Mouse (Mus musculus) layer of hippocampus, adult 18-20 months (tissue): ENCODE data around the gene Otud7a. TPM values are rescaled to one million over a fixed set of nuclear protein-coding genes. Genes with fewer than 3 reads are reported as not detected.
"Not testable (repeated sequence)": the region's sequence is repeated elsewhere in the genome, so short reads cannot be mapped to it uniquely, and the experiment has no call there.

Experiments
- DNase-seq, 2 experiments: peaks; one replicate each; pipeline ENCODE4 v3.0.0; 2022; ENCODE audit warnings: low spot score in 2 of 2
- total RNA-seq, 2 experiments: library from RNA; stranded (reverse); gene quantifications; 2 replicates each; pipeline ENCODE4 v1.2.3; 2021

Gene Otud7a
- total RNA-seq, 2 experiments from 2014 or later: 71.5 to 71.8 TPM

DNA sequence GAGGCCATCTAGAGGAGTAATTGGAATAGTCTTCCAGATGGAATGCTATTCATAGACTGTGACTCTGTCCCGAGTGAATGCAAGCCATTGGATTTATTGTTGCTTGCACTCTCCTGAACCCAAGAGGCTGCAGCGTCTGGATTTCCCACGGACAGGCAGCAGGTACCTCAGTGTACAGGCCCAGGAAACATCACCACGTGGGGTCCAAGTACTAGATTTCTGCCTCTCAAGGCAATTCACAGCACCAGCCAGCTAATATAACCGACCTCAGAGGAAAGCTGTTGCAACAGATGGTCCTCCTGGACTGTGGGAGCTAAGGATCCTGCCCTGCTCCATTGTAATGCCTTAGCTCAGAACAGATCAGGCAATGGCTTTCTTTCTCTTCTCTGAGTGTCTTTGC, 111.8 kb downstream of the Otud7a start:
- DNase-seq: peak in 1 of 2 experiments; percentile 41

DNA sequence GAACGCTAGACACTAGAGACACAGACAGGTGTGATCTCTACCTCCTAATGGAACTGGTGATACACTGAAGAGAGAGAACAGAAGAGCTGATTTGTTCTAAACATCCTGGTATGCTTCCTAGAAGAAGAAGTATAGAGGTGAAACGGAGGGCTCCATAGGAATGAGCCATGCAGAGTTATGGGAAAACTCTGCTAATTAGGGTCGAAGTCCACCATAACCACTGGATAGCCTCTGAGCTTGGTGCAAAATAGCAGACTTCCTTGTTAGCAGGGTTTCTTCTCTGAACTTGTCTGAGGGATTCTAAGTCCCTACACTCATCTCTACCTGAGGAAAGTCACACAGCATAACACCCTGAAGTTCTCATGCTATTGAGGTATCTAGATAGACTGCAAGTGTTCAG, 114.4 kb downstream of the Otud7a start:
- DNase-seq: no peak

DNA sequence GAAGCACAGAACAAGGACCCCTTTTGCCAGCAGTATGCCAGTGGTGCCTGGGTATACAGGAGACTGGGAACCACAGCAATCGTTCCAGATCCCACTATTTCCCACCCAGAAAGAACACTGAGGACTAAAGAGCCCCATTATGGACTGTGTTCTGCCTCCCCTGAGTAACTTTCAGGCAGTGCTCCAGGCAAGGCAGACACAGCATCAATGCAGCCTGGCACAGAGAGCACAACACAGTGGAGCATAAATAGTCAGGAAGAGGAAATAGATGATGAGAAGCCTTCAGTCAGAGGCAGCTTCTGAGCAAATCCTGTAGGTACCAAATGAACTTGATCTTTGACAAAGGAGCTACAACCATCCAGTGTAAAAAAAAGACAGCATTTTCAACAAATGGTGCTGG, 115.1 kb downstream of the Otud7a start:
- DNase-seq: no peak

DNA sequence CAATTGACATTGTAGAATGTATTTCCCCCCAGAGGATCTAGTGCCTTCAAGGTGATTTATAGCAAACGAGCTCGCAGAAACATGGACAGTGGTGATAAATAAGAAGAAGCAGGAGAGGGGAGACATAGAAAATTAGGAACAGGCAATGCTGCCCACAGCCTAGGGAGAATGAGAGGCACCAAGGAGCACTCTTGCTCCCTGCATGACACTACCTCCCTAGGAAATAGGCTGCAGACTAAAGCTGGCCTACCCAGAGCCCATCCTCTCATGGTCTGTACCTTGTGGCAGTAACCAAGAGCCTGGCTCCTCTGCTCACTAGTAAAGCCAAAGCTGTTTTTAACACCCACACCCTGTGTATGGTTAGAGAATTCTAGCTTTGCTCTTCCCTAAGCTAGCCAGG, 138.8 kb downstream of the Otud7a start:
- no peak for DNase-seq

DNA sequence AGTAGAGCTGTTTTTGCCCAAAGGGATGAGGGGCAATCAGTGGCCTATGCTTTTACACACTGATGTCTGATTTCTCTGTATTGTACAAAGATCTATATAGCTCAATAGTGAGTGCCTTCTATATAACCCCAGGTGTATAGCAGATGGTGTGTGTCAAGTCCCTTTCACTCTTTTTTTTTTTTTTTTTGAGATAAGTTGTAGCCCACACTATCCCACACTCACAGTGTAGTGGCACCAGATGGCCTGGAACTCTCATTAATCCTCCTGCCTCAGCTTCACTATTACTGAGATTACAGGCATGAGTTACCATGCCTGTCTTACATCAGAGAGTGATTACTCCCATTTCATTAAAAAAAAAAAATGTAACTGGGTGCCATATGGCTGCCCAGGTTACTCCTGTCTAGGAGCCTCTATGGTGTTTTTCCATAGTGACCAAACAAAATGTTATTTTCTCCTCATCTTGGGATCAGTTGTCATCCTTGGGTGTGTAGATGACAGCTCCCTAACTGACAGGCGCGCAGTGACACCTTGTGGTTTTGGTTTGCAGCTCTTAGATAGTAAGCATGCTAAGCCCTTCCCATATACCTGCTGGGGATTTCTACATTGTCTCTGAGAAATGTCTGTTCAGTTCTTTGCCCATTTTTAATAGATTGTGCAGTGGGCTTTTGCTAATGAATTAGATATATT, 141.8 kb downstream of the Otud7a start:
- peak in 1 of 2 experiments; percentile 62 for DNase-seq

DNA sequence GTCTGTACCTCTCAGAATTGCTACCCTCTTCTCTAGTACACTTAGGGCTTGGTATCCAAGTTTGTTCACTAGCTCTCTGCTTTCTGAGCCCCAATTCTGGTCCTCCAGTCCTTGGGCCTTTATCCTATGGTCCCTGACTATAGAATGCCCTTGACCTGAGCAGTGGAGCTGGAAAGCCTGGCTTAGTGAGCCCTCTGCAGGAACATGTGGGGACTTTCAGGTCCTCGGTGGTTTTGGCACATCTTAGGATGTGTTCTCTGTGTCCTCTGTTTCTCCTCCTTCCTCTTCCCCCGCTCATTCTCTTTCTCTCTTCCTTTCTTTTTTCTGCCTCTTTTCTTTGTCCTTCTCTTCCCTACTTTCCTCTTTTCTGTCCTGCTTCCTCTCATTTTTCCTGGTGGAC, 145.8 kb downstream of the Otud7a start:
- no peak for DNase-seq

DNA sequence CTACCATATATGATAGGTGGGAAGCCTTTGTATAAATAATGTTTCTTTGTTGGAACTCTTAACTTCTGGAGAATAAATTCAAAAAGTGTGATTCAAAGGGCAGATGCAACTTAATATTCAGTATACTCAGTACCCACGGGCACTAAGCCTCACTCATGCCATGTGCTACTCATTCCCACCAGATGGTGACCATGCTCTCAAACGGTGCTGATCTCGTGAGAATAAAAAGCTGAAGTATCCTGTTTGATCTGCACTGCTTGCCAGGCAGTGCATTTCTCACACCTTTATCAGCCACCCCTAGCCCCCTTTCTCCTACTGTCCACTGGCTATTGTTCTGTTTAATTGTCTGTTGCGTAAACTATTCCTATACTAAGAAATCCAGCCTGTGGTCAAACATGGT, 146.8 kb downstream of the Otud7a start:
- no peak for DNase-seq

DNA sequence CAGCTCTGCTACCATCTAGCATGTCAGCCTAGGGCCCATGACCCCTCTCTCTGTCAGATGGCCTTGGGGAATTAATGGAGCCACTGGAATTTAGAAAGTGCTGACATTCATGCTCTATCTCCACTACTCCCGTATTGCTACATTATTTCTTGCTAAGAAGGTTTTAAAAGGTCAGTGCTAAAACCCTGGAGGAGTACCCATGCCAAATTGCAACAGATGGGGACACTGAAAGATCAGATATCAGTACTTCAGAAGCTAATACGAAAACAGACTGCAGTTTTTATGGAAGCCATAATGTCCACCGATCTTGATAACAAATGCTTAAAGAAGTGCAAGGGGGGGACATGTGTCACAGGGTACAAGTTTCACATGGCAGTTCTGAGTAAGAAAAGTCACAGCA, 147.5 kb downstream of the Otud7a start:
- DNase-seq: no peak

DNA sequence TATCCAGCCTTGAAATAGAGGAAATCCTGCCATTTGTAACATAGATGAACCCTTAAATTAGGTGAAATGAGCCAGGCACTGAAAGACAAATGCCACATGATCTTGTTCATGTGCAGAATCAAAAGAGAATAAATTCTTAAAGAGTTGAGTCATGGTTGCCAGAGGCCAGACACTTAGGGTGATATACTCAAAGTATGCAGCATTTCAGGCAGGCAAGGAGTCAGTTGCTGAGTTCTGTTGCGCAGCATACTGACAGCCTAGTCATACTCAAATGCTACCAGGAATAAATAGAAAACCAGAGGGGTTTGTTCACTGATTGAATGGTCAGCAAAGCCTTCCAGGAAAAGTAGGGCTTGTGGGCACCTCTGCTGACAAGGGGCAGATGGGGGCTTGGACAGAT, 160.3 kb downstream of the Otud7a start:
- no peak for DNase-seq

DNA sequence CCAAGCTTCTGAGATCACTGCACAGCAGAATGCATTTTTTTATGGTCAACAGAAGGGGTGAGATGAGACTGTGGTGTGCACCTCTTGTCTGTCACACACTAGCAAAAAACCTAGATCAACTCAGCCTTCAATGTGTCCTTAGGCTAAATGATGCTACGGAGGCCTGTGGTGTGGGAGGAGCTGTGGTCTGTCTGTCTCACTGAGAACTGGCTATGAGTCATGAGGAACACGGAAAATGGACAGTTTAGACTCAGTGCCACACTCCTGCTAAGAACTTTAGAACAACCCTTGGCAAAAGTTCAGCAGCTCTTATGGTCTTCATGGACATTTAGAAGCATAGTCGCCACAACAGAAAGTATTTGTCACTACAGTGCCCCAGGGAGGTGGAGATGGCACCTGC, 172.5 kb downstream of the Otud7a start:
- DNase-seq: no peak

DNA sequence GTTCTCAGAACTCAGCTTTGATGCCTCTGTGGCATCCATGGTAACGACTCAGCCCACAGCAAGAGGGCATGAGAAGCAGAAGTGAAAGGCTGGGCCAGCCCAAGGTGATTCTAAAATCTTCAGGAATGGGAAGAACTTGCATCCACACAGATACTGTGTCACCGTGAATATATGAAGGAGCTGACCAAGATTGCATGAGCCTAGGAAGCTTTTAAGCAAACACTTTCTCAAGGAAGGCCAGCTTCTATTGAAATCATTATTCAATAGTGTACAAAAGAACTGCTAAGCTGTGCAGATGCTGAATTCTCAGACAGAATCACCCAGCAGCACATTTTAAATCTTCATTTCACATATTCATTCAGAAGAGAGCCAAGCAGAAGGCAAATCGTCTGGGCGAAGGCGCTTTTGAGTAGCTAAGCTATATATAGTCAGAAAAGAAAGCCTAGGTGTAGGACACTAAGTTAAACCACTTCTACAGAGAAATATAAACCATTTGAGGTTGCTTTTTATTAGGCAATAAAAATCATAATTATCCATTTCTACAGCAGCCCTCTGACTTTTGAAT, 176.3 kb downstream of the Otud7a start:
- peak in 1 of 2 experiments; percentile 27 for DNase-seq

DNA sequence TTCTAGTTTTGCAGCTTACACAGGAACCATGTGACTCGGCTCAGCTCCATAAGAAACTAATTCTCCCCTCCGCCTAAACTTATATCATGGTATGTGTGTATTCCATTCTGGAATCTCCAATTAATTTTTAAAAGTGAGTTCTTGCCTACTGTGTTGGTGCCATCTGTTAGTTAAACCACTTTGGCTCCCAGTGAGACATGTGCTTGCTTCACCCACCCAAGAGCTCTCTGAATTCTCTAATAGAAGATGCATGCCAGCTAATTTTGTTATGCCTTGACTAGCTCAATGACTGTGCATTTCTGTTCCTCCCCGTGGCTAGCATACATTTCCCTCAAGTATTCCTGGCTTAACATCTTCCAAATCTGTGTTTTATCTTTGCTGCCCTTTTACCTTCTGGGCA, 193.1 kb downstream of the Otud7a start:
- DNase-seq: peak; percentile 46 to 74

DNA sequence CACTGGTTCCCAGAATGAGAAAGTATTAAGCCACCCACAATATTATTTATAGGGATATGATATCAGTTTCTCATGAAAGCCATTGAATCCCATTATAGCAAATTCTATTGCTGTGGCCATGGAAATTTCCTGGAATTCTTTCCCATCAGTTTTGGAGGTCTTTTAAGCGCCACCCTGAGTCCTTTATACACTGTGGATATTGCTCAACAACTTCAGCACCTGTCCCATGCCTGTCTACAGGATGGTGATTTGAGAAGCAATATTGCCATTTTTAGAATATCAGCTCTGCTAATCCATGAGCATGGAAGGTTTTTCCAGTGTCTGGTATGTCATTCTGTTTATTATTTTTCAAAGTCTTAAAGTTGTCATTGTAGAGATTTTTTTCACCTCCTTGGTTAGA, 199.5 kb downstream of the Otud7a start:
- no peak for DNase-seq

DNA sequence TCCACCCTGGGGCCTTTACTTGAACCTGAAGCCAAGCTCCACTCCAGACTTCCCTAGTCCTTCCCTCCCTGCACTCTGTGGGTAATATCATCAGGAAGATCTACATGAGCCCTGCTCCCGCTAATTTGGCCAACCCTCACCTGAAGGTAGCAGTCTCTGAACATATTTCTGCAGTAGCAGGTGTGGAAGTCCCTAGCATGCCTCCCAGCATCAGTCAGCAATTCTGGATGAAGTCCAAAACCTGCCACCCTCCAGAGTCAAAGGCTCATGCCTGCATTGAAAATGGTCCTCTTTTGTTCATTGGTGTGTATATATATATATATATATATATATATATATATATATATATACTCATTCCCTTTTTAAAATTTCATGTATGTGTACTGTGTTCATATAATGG, 202.6 kb downstream of the Otud7a start:
- DNase-seq: no peak

DNA sequence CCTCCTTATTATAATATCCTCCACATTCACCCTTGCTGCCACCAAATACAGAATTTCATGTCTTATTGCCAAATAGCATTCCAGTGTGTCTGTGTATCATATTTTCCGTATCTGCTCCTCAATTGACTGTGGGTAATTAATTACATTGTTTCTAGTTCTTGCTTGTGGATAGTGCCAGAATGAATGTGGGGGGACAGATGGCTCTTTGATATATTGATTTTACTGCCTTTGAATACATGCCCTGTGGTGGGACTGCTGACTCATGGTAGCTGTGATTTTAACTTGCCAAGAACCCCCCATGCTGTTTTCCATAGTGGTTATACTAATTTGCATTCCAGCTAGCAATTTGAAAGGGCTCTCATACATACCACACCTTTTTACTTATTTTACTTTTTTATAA, 215.7 kb downstream of the Otud7a start:
- peak; percentile 39 to 73 for DNase-seq

DNA sequence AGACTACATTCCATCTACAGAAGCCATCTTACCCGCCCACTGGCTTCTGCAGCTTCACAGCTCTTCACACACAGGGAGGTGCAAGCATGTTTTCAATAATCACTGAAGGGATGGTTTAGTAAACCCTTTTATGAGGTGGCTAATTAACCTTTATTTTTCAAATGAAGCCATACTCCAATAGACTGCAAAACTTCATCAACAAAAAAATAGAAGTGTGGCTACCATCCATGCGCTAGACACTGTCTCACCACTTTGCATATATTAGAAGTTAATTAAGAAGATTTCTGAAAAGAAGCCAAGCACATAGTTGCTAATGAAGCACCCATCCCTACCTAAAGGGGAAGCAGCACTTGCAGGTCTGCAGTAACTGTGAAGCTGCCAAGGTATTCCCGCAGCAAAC, 218.2 kb downstream of the Otud7a start:
- no peak for DNase-seq

DNA sequence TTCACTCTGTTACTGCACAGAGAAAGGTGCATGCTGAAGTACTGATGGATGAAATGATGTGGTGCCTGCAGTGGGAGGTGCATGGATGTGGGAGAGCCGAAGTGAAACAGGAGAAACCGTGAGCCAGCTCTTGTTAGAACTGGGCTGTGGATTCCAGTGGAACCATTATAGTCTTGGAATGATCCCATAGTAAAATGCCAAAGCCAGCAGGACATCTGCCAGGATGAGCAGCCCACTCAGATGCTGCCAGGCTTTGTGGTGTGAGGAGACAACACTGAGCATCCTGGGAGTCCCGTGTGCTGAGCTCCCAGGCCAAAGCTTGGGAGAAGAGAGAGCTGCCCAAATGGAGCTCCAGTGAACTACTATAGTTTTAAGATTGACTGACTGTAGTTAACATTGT, 220.9 kb downstream of the Otud7a start:
- DNase-seq: peak; percentile 45 to 60

DNA sequence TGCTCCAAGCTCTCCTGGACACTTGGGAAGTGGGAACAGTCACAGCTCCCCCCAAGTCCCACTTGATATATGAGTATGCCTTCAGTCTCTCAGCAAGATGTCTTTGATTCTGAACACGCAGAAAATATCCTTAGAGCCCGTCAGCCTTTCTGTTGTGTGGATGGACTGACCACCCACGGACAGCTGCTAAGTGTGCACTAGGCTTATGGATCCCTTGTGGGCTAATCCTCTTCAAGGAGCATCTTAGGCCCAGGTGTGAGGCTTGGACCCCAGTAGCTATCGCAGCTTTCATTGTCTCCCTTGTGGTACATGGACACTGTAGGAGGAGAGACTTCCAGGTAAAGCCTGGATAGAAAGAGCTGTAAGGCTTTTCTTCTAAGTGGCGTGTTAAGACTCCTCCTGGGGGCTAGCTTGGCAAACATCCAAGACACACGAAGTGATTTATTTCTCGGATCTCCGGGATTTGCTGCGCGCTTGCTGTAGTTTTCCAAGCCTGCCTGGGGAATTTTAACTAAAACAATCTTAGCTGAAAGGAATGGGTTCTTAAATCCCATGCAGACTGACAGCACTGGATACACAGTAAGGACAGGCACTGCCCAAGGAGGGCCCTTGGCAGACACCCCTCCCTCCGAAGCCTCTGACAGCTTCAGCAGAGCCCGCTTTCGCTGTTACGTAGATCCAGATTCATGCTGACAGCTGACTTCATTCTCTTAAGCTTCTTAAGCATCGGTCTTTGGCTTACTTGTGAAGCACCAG, 223.6 kb downstream of the Otud7a start:
- DNase-seq: peak in 1 of 2 experiments; percentile 54

DNA sequence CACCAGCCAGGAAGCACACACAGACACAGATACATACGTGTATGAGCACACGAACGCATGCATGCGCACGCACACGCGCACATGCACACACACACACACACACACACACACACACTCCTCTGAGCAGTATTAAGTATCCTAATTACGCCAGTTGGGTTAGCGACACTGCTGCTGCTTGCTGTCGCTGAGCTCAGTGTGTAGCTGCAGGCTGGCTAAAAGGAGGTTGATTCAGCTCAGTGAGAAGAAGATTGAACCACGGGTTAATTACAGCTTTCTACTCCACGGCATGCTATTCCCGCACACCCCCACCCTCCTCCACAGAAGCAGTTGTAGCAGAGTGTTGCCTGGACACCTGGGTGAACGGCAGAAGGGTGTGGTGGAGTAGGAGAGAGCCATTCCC, 224.4 kb downstream of the Otud7a start:
- peak in 1 of 2 experiments; percentile 23 for DNase-seq

DNA sequence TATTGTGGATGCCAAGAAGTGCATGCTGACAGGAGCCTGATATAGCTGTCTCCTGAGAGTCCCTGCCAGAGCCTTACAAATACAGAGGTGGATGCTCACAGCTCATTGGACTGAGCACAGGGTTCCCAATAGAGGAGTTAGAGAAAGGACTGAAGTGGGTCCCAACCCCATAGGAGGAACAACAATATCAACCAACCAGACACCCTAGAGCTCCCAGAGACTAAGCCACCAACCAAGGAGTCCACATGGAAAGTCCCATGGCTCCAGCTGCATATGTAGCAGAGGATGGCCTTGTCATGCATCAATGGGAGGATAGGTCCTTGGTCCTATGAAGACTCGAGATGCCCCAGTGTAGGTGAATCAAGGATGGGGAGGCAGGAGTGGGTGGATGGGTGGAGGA, 226.4 kb downstream of the Otud7a start:
- DNase-seq: not testable (repeated sequence)

DNA sequence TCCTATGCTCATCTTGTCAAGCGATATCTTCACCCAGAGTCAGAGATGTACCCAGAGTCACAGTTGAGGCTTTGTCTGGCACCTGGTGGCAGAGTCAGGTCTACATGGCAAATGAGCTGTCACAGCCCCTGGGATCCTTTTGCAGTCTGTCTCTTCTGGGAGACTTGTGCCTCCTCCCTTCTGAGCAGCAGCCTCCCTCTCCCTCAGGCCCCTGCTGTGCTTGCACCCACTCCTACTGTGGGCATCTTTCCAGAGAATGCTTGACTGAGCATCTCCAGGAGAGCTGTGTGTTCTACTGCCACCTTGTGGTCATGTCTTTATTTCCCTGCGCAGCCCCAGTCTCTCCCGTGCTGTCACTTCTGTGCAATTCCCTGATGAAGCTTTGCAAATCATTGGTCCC, 227.4 kb downstream of the Otud7a start:
- DNase-seq: peak; percentile 83 to 96

DNA sequence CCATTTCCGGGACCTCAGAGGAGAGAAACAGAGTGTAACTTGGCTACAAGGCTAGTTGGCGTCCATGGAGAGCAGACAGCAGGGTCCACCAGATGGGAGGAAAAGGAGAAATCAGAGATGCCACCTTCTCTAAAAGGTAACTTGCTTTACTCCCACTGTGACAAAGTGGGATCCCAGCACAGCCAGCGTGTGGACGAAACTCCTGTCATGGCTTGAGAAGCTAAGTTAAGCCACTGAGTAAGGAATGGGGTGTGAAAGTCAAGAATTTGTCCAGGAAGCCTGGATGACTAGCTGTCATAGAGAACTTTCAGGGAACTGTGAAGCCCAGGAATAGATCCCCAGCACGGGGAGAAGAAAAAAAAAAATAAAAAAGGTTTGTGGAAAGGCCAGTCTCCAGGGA, 232.1 kb downstream of the Otud7a start:
- DNase-seq: no peak

DNA sequence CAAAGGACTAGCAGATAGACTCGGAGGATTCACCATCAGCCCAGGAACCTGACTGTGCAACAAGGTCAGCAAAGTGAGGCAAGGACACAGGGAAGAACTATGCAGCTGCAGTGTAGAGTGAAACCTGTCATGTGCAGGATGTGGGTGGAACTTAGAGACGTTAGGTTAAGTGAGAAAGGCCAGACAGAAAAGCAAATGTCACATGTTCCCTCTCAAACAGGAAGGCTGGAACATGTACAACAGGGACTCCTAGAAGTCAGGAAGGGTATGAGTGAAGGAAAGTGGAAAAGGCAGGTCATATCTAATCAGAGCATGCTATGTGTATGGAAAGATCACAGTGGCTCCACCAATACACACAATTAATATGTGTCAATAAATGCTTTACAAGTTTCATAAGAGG, 232.6 kb downstream of the Otud7a start:
- DNase-seq: no peak
